Mouse (Mus musculus) testis, adult 2 months (tissue): ENCODE data around the gene Wdr95.

Experiments
- CTCF ChIP-seq: fragments of 200-500 bp; IDR thresholded peaks from 2 replicates; pipeline ENCODE4 v1.5.1; 2012; ENCODE audit warnings: low read depth, mild to moderate bottlenecking, inconsistent platforms, low read length, moderate library complexity; ENCODE audit not compliant: control insufficient read depth, insufficient read depth, insufficient replicate concordance
- POLR2A ChIP-seq: fragments of 200-500 bp; IDR thresholded peaks from 2 replicates; pipeline ENCODE4 v1.6.1; 2012; ENCODE audit warnings: low read depth, mild to moderate bottlenecking, inconsistent platforms, low read length, moderate library complexity; ENCODE audit not compliant: control insufficient read depth

- TF ChIP-seq POLR2A: no peak
- TF ChIP-seq CTCF: no peak
These were observed 57.4 kb downstream of the Wdr95 start for GRCm38 (mm10) chr5:149585910-149586309.
